Mouse (Mus musculus): ENCODE results near the gene Gm10392. TPM values are rescaled to one million over a fixed set of nuclear protein-coding genes. Genes with fewer than 3 reads are reported as not detected.

Gm10392 gene
- polyA plus RNA-seq, 1 experiment from 2014 or later: 0.10 TPM

- H3K4me3 ChIP-seq (ENCODE audit: low read length): peak overlapping the region; percentile 86
- peak overlapping the region; percentile 99 for H3K4me2 ChIP-seq (ENCODE audit: low read depth, low read length)
- no peaks in the 10 kb centered on the region for H3K36me3 ChIP-seq (ENCODE audit: control insufficient read depth, insufficient read depth, low read length)
- H3K9me3 ChIP-seq (ENCODE audit: control insufficient read depth, low read length): no peaks in the 10 kb centered on the region
- ATAC-seq: no peak
- peaks cover 45% of the 10 kb centered on the region for H3K4me1 ChIP-seq (ENCODE audit: control insufficient read depth, insufficient read depth, low read length)
- peak overlapping the region; percentile 85 for H3K9ac ChIP-seq (ENCODE audit: low read depth, low read length)
- 3% methylated on average over 54 of the region's 55 CpGs for WGBS
- H3K27me3 ChIP-seq (replicated peaks; ENCODE audit: control insufficient read depth, insufficient read depth, low read length): no peaks in the 10 kb centered on the region
- no peak overlapping the region for H3K27ac ChIP-seq (ENCODE audit: low read length)
Observed at GRCm38 (mm10) chr11:77488771-77489581, 30.0 kb downstream of the Gm10392 start.

GRCm38 (mm10) chr11:77486798-77487197 lies 32.2 kb downstream of the Gm10392 start:
- no peak overlapping the region for H3K4me2 ChIP-seq (ENCODE audit: low read depth, low read length)
- H3K4me1 ChIP-seq (ENCODE audit: control insufficient read depth, insufficient read depth, low read length): peaks cover 36% of the 10 kb centered on the region
- ATAC-seq: no peak
- H3K4me3 ChIP-seq (ENCODE audit: low read length): no peak overlapping the region
- no peak overlapping the region for H3K27ac ChIP-seq (ENCODE audit: low read length)
- 65% methylated on average over 5 of the region's 5 CpGs for WGBS
- H3K9ac ChIP-seq (ENCODE audit: low read depth, low read length): 0 out of 2 replicates have a peak overlapping the region, but pooled peaks have one; percentile 11
- H3K9me3 ChIP-seq (ENCODE audit: control insufficient read depth, low read length): no peaks in the 10 kb centered on the region
- no peaks in the 10 kb centered on the region for H3K36me3 ChIP-seq (ENCODE audit: control insufficient read depth, insufficient read depth, low read length)
- H3K27me3 ChIP-seq (replicated peaks; ENCODE audit: control insufficient read depth, insufficient read depth, low read length): no peaks in the 10 kb centered on the region

- no peaks in the 10 kb centered on the region for H3K36me3 ChIP-seq (ENCODE audit: control insufficient read depth, insufficient read depth, low read length)
- WGBS: 59% methylated on average over 6 of the region's 6 CpGs
- peaks cover 26% of the 10 kb centered on the region for H3K4me1 ChIP-seq (ENCODE audit: control insufficient read depth, insufficient read depth, low read length)
- no peak for ATAC-seq
- no peak overlapping the region for H3K27ac ChIP-seq (ENCODE audit: low read length)
- no peak overlapping the region for H3K4me2 ChIP-seq (ENCODE audit: low read depth, low read length)
- no peaks in the 10 kb centered on the region for H3K9me3 ChIP-seq (ENCODE audit: control insufficient read depth, low read length)
- H3K9ac ChIP-seq (ENCODE audit: low read depth, low read length): no peak overlapping the region
- H3K27me3 ChIP-seq (replicated peaks; ENCODE audit: control insufficient read depth, insufficient read depth, low read length): no peaks in the 10 kb centered on the region
- H3K4me3 ChIP-seq (ENCODE audit: low read length): no peak overlapping the region
Observed at GRCm38 (mm10) chr11:77485229-77485628, 33.8 kb downstream of the Gm10392 start.

GRCm38 (mm10) chr11:77483510-77484255 lies 35.3 kb downstream of the Gm10392 start:
- Histone ChIP-seq H3K4me3 (ENCODE audit: low read length) (no peak overlapping the region), H3K27me3 (replicated peaks; ENCODE audit: control insufficient read depth, insufficient read depth, low read length) (no peaks in the 10 kb centered on the region), H3K36me3 (ENCODE audit: control insufficient read depth, insufficient read depth, low read length) (no peaks in the 10 kb centered on the region), H3K4me2 (ENCODE audit: low read depth, low read length) (no peak overlapping the region), H3K4me1 (ENCODE audit: control insufficient read depth, insufficient read depth, low read length) (peaks cover 17% of the 10 kb centered on the region), H3K27ac (ENCODE audit: low read length) (no peak overlapping the region), H3K9ac (ENCODE audit: low read depth, low read length) (no peak overlapping the region), H3K9me3 (ENCODE audit: control insufficient read depth, low read length) (no peaks in the 10 kb centered on the region)
- ATAC-seq: no peak
- WGBS: 49% methylated on average over 11 of the region's 11 CpGs

GRCm38 (mm10) chr11:77483043-77483442 lies 36.0 kb downstream of the Gm10392 start:
- H3K36me3 ChIP-seq (ENCODE audit: control insufficient read depth, insufficient read depth, low read length): no peaks in the 10 kb centered on the region
- no peaks in the 10 kb centered on the region for H3K9me3 ChIP-seq (ENCODE audit: control insufficient read depth, low read length)
- H3K4me3 ChIP-seq (ENCODE audit: low read length): no peak overlapping the region
- no peaks in the 10 kb centered on the region for H3K27me3 ChIP-seq (replicated peaks; ENCODE audit: control insufficient read depth, insufficient read depth, low read length)
- H3K4me2 ChIP-seq (ENCODE audit: low read depth, low read length): no peak overlapping the region
- no peak overlapping the region for H3K9ac ChIP-seq (ENCODE audit: low read depth, low read length)
- ATAC-seq: no peak
- peaks cover 15% of the 10 kb centered on the region for H3K4me1 ChIP-seq (ENCODE audit: control insufficient read depth, insufficient read depth, low read length)
- 66% methylated on average over 3 of the region's 3 CpGs for WGBS
- H3K27ac ChIP-seq (ENCODE audit: low read length): no peak overlapping the region

GRCm38 (mm10) chr11:77476895-77477294 lies 42.1 kb downstream of the Gm10392 start:
- Histone ChIP-seq H3K4me1 (ENCODE audit: control insufficient read depth, insufficient read depth, low read length) (0 out of 2 replicates have a peak, but pooled peaks cover 4% of the 10 kb centered on the region), H3K36me3 (ENCODE audit: control insufficient read depth, insufficient read depth, low read length) (no peaks in the 10 kb centered on the region; the same call in 1 of the 2 replicates), H3K4me3 (ENCODE audit: low read length) (no peak overlapping the region), H3K27me3 (replicated peaks; ENCODE audit: control insufficient read depth, insufficient read depth, low read length) (no peaks in the 10 kb centered on the region), H3K27ac (ENCODE audit: low read length) (no peak overlapping the region), H3K9me3 (ENCODE audit: control insufficient read depth, low read length) (no peaks in the 10 kb centered on the region), H3K9ac (ENCODE audit: low read depth, low read length) (no peak overlapping the region), H3K4me2 (ENCODE audit: low read depth, low read length) (no peak overlapping the region)
- peak; percentile 42; the same call in 1 of the 2 replicates for ATAC-seq
- WGBS: 81% methylated on average over 6 of the region's 6 CpGs

- 0 out of 2 replicates have a peak, but pooled peaks cover 4% of the 10 kb centered on the region for H3K4me1 ChIP-seq (ENCODE audit: control insufficient read depth, insufficient read depth, low read length)
- no peaks in the 10 kb centered on the region for H3K9me3 ChIP-seq (ENCODE audit: control insufficient read depth, low read length)
- no peak overlapping the region for H3K27ac ChIP-seq (ENCODE audit: low read length)
- no peaks in the 10 kb centered on the region for H3K27me3 ChIP-seq (replicated peaks; ENCODE audit: control insufficient read depth, insufficient read depth, low read length)
- no peak overlapping the region for H3K4me3 ChIP-seq (ENCODE audit: low read length)
- no peak overlapping the region for H3K9ac ChIP-seq (ENCODE audit: low read depth, low read length)
- WGBS: 94% methylated on average over 14 of the region's 14 CpGs
- H3K4me2 ChIP-seq (ENCODE audit: low read depth, low read length): no peak overlapping the region
- H3K36me3 ChIP-seq (ENCODE audit: control insufficient read depth, insufficient read depth, low read length): no peaks in the 10 kb centered on the region; the same call in 1 of the 2 replicates
- ATAC-seq: no peak
Observed at GRCm38 (mm10) chr11:77476216-77476615, 42.8 kb downstream of the Gm10392 start.

- H3K4me2 ChIP-seq (ENCODE audit: low read depth, low read length): no peak overlapping the region
Observed at GRCm38 (mm10) chr11:77472775-77473174, 46.2 kb downstream of the Gm10392 start.

GRCm38 (mm10) chr11:77471407-77471806 lies 47.6 kb downstream of the Gm10392 start:
- Histone ChIP-seq H3K4me1 (ENCODE audit: control insufficient read depth, insufficient read depth, low read length) (peaks cover 5% of the 10 kb centered on the region), H3K36me3 (ENCODE audit: control insufficient read depth, insufficient read depth, low read length) (no peaks in the 10 kb centered on the region; the same call in 1 of the 2 replicates), H3K4me3 (ENCODE audit: low read length) (no peak overlapping the region), H3K4me2 (ENCODE audit: low read depth, low read length) (no peak overlapping the region), H3K9me3 (ENCODE audit: control insufficient read depth, low read length) (no peaks in the 10 kb centered on the region), H3K27me3 (replicated peaks; ENCODE audit: control insufficient read depth, insufficient read depth, low read length) (peaks cover 15% of the 10 kb centered on the region), H3K27ac (ENCODE audit: low read length) (no peak overlapping the region), H3K9ac (ENCODE audit: low read depth, low read length) (no peak overlapping the region)
- no peak for ATAC-seq
- 76% methylated on average over 29 of the region's 29 CpGs for WGBS

More at GRCm38 (mm10) chr11:77472775-77473174, 46.2 kb downstream of the Gm10392 start:
- Histone ChIP-seq H3K9ac (ENCODE audit: low read depth, low read length) (no peak overlapping the region), H3K4me1 (ENCODE audit: control insufficient read depth, insufficient read depth, low read length) (peaks cover 4% of the 10 kb centered on the region; the same call in 1 of the 2 replicates), H3K4me3 (ENCODE audit: low read length) (no peak overlapping the region), H3K27me3 (replicated peaks; ENCODE audit: control insufficient read depth, insufficient read depth, low read length) (peaks cover 5% of the 10 kb centered on the region), H3K9me3 (ENCODE audit: control insufficient read depth, low read length) (no peaks in the 10 kb centered on the region), H3K36me3 (ENCODE audit: control insufficient read depth, insufficient read depth, low read length) (no peaks in the 10 kb centered on the region; the same call in 1 of the 2 replicates), H3K27ac (ENCODE audit: low read length) (no peak overlapping the region)
- WGBS: 87% methylated on average over 16 of the region's 16 CpGs
- ATAC-seq: no peak

All from intestine, embryonic 16.5 days (tissue).